Mouse (Mus musculus) retina, adult 2 months (tissue): ENCODE results near the gene Gm21900.
"Not testable (repeated sequence)": the region's sequence is repeated elsewhere in the genome, so short reads cannot be mapped to it uniquely, and the experiment has no call there.

Experiments used
- DNase-seq: peaks from one replicate; pipeline ENCODE4 v3.0.0-alpha.2; 2012; ENCODE audit warnings: low read depth, low spot score

The Gm21900 gene

GRCm38 (mm10) chrY:10616061-10616460 lies at the start of gene Gm21900:
TSS of gene Gm21900 (plus strand) at chrY:10616361.
- not testable (repeated sequence) for DNase-seq

DNA sequence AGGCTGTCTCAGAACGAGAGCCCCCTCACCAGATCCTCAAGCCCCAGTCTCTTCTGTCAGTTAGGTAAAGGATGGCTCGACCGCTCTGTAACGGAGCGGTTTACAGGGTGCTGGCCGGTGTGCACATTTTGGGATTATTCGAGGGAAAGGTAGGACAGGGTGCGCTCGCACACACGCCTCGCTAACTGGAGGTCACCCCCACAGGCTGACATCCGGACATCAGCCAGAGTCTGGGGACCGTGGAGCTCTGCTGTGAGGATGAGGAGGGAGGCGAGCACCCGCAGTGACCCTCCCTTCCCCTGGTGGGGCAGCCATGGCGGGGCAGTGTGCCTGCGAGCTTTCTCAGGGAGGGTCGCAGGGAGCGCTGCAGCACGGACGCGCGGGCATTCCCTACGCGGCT lies 27.4 kb downstream of the Gm21900 start:
- DNase-seq: not testable (repeated sequence)
